Mouse (Mus musculus): ENCODE results near the gene Mcl1. TPM values are rescaled to one million over a fixed set of nuclear protein-coding genes. Genes with fewer than 3 reads are reported as not detected.

The Mcl1 gene
- polyA plus RNA-seq, 1 experiment from 2014 or later, result 46.3 TPM

- Histone ChIP-seq H3K36me3 (ENCODE audit: control insufficient read depth, insufficient read depth, low read length) (peaks cover 22% of the 10 kb centered on the region; the same call in 1 of the 2 replicates), H3K27me3 (ENCODE audit: control insufficient read depth, insufficient read depth, low read length) (no peaks in the 10 kb centered on the region), H3K27ac (ENCODE audit: low read depth, low read length) (peak overlapping the region; percentile 97), H3K9me3 (replicated peaks; ENCODE audit: control insufficient read depth, low read length) (no peaks in the 10 kb centered on the region), H3K9ac (ENCODE audit: low read depth, low read length) (peak overlapping the region; percentile 99), H3K4me1 (ENCODE audit: control insufficient read depth, insufficient read depth, low read length) (peaks cover 40% of the 10 kb centered on the region), H3K4me3 (ENCODE audit: low read depth, low read length) (peak overlapping the region; percentile 76), H3K4me2 (peak overlapping the region; percentile 95)
- WGBS (ENCODE audit: insufficient replicate concordance), result 17% methylated on average over 2 of the region's 2 CpGs
- ATAC-seq (replicated peaks; ENCODE audit: insufficient number of reproducible peaks, low FRiP score, low TSS enrichment), result no peak
Measured at GRCm38 (mm10) chr3:95660788-95661478, 2.3 kb downstream of the Mcl1 start.

- WGBS (ENCODE audit: insufficient replicate concordance), result 19% methylated on average over 7 of the region's 7 CpGs
- no peaks in the 10 kb centered on the region for H3K27me3 ChIP-seq (ENCODE audit: control insufficient read depth, insufficient read depth, low read length)
- H3K9me3 ChIP-seq (replicated peaks; ENCODE audit: control insufficient read depth, low read length), result no peaks in the 10 kb centered on the region
- H3K4me1 ChIP-seq (ENCODE audit: control insufficient read depth, insufficient read depth, low read length), result peaks cover 52% of the 10 kb centered on the region
- no peak for ATAC-seq (replicated peaks; ENCODE audit: insufficient number of reproducible peaks, low FRiP score, low TSS enrichment)
- H3K9ac ChIP-seq (ENCODE audit: low read depth, low read length), result peak overlapping the region; percentile 59
- peak overlapping the region; percentile 73 for H3K27ac ChIP-seq (ENCODE audit: low read depth, low read length)
- H3K4me3 ChIP-seq (ENCODE audit: low read depth, low read length), result peak overlapping the region; percentile 76
- H3K36me3 ChIP-seq (ENCODE audit: control insufficient read depth, insufficient read depth, low read length), result peaks cover 22% of the 10 kb centered on the region; the same call in 1 of the 2 replicates
- peak overlapping the region; percentile 95 for H3K4me2 ChIP-seq
Measured at GRCm38 (mm10) chr3:95661945-95662715, 3.5 kb downstream of the Mcl1 start.

- ATAC-seq (replicated peaks; ENCODE audit: insufficient number of reproducible peaks, low FRiP score, low TSS enrichment), result no peak
- H3K36me3 ChIP-seq (ENCODE audit: control insufficient read depth, insufficient read depth, low read length), result peaks cover 22% of the 10 kb centered on the region; the same call in 1 of the 2 replicates
- no peaks in the 10 kb centered on the region for H3K27me3 ChIP-seq (ENCODE audit: control insufficient read depth, insufficient read depth, low read length)
- H3K9me3 ChIP-seq (replicated peaks; ENCODE audit: control insufficient read depth, low read length), result no peaks in the 10 kb centered on the region
- WGBS (ENCODE audit: insufficient replicate concordance), result 73% methylated on average over 7 of the region's 7 CpGs
- H3K4me3 ChIP-seq (ENCODE audit: low read depth, low read length), result peak overlapping the region; percentile 76
- peak overlapping the region; percentile 73 for H3K27ac ChIP-seq (ENCODE audit: low read depth, low read length)
- peaks cover 59% of the 10 kb centered on the region for H3K4me1 ChIP-seq (ENCODE audit: control insufficient read depth, insufficient read depth, low read length)
- H3K9ac ChIP-seq (ENCODE audit: low read depth, low read length), result peak overlapping the region; percentile 59
- H3K4me2 ChIP-seq, result peak overlapping the region; percentile 95
Measured at GRCm38 (mm10) chr3:95662724-95663449, 4.3 kb downstream of the Mcl1 start.

- Histone ChIP-seq H3K27me3 (ENCODE audit: control insufficient read depth, insufficient read depth, low read length) (no peaks in the 10 kb centered on the region), H3K4me2 (peak overlapping the region; percentile 95), H3K9me3 (replicated peaks; ENCODE audit: control insufficient read depth, low read length) (no peaks in the 10 kb centered on the region), H3K4me1 (ENCODE audit: control insufficient read depth, insufficient read depth, low read length) (peaks cover 65% of the 10 kb centered on the region), H3K27ac (ENCODE audit: low read depth, low read length) (peak overlapping the region; percentile 23), H3K36me3 (ENCODE audit: control insufficient read depth, insufficient read depth, low read length) (peaks cover 22% of the 10 kb centered on the region; the same call in 1 of the 2 replicates), H3K4me3 (ENCODE audit: low read depth, low read length) (no peak overlapping the region), H3K9ac (ENCODE audit: low read depth, low read length) (no peak overlapping the region; the same call in 1 of the 2 replicates)
- 82% methylated on average over 2 of the region's 2 CpGs for WGBS (ENCODE audit: insufficient replicate concordance)
- no peak for ATAC-seq (replicated peaks; ENCODE audit: insufficient number of reproducible peaks, low FRiP score, low TSS enrichment)
Measured at GRCm38 (mm10) chr3:95663486-95663885, 4.9 kb downstream of the Mcl1 start.

GRCm38 (mm10) chr3:95663969-95664608 lies 5.5 kb downstream of the Mcl1 start:
- Histone ChIP-seq H3K9ac (ENCODE audit: low read depth, low read length) (no peak overlapping the region; the same call in 1 of the 2 replicates), H3K4me3 (ENCODE audit: low read depth, low read length) (no peak overlapping the region), H3K27me3 (ENCODE audit: control insufficient read depth, insufficient read depth, low read length) (no peaks in the 10 kb centered on the region), H3K9me3 (replicated peaks; ENCODE audit: control insufficient read depth, low read length) (no peaks in the 10 kb centered on the region), H3K27ac (ENCODE audit: low read depth, low read length) (0 out of 2 replicates have a peak overlapping the region, but pooled peaks have one; percentile 23), H3K36me3 (ENCODE audit: control insufficient read depth, insufficient read depth, low read length) (peaks cover 22% of the 10 kb centered on the region), H3K4me2 (peak overlapping the region; percentile 6; the same call in 1 of the 2 replicates), H3K4me1 (ENCODE audit: control insufficient read depth, insufficient read depth, low read length) (peaks cover 69% of the 10 kb centered on the region)
- 89% methylated on average over 3 of the region's 3 CpGs for WGBS (ENCODE audit: insufficient replicate concordance)
- ATAC-seq (replicated peaks; ENCODE audit: insufficient number of reproducible peaks, low FRiP score, low TSS enrichment), result no peak

- H3K4me2 ChIP-seq, result no peak overlapping the region; the same call in 1 of the 2 replicates
- no peak overlapping the region for H3K9ac ChIP-seq (ENCODE audit: low read depth, low read length)
Measured at GRCm38 (mm10) chr3:95664940-95665352, 6.4 kb downstream of the Mcl1 start.

GRCm38 (mm10) chr3:95666124-95666844 lies 7.7 kb downstream of the Mcl1 start:
- ATAC-seq (replicated peaks; ENCODE audit: insufficient number of reproducible peaks, low FRiP score, low TSS enrichment), result peak; percentile 75
- Histone ChIP-seq H3K27me3 (ENCODE audit: control insufficient read depth, insufficient read depth, low read length) (no peaks in the 10 kb centered on the region), H3K4me2 (peak overlapping the region; percentile 32), H3K9ac (ENCODE audit: low read depth, low read length) (no peak overlapping the region), H3K4me1 (ENCODE audit: control insufficient read depth, insufficient read depth, low read length) (peaks cover 69% of the 10 kb centered on the region), H3K9me3 (replicated peaks; ENCODE audit: control insufficient read depth, low read length) (no peaks in the 10 kb centered on the region), H3K4me3 (ENCODE audit: low read depth, low read length) (no peak overlapping the region), H3K36me3 (ENCODE audit: control insufficient read depth, insufficient read depth, low read length) (peaks cover 19% of the 10 kb centered on the region), H3K27ac (ENCODE audit: low read depth, low read length) (peak overlapping the region; percentile 78)
- 14% methylated on average over 6 of the region's 6 CpGs for WGBS (ENCODE audit: insufficient replicate concordance)

More at GRCm38 (mm10) chr3:95664940-95665352, 6.4 kb downstream of the Mcl1 start:
- ATAC-seq (replicated peaks; ENCODE audit: insufficient number of reproducible peaks, low FRiP score, low TSS enrichment), result no peak
- peaks cover 27% of the 10 kb centered on the region for H3K36me3 ChIP-seq (ENCODE audit: control insufficient read depth, insufficient read depth, low read length)
- H3K9me3 ChIP-seq (replicated peaks; ENCODE audit: control insufficient read depth, low read length), result no peaks in the 10 kb centered on the region
- H3K27ac ChIP-seq (ENCODE audit: low read depth, low read length), result peak overlapping the region; percentile 78
- H3K27me3 ChIP-seq (ENCODE audit: control insufficient read depth, insufficient read depth, low read length), result no peaks in the 10 kb centered on the region
- H3K4me1 ChIP-seq (ENCODE audit: control insufficient read depth, insufficient read depth, low read length), result peaks cover 69% of the 10 kb centered on the region
- no peak overlapping the region for H3K4me3 ChIP-seq (ENCODE audit: low read depth, low read length)
- 84% methylated on average over 4 of the region's 4 CpGs for WGBS (ENCODE audit: insufficient replicate concordance)

Data from heart, embryonic 11.5 days (tissue).